Mouse (Mus musculus): ENCODE data around the gene Rab34.

GRCm38 (mm10) chr11:78194411-78195100 is 6.3 kb downstream of the Rab34 start:
- TF ChIP-seq CTCF (IDR thresholded peaks at IDR 0.05; ENCODE audit: low read depth, low read length) = no peak
- no peak for TF ChIP-seq GATA1 (IDR thresholded peaks at IDR 0.05; ENCODE audit: borderline replicate concordance, low read length)
- no peak for TF ChIP-seq GATA2 (IDR thresholded peaks at IDR 0.05; ENCODE audit: borderline replicate concordance, low read depth, low read length)

Data from G1E (cell line).